Mouse (Mus musculus) limb, embryonic 14.5 days (tissue): ENCODE data around the gene Cers6. TPM values are rescaled to one million over a fixed set of nuclear protein-coding genes. Genes with fewer than 3 reads are reported as not detected.

Source experiments
- ATAC-seq: fragments of 200-750 bp; cut with Nextera tagmentation; 2 replicates; pipeline ENCODE4 v1.8.0; 2017; ENCODE audit warnings: low read depth, moderate number of reproducible peaks, moderate TSS enrichment; ENCODE audit not compliant: low FRiP score
- DNase-seq: peaks from one replicate; pipeline ENCODE4 v3.0.0-alpha.2; 2015; ENCODE audit warnings: low spot score
- H3K27ac ChIP-seq: fragments of 300-500 bp; sonication (generic); replicated peaks from 2 replicates; pipeline ENCODE4 v1.5.1; 2014; ENCODE audit warnings: low read depth, mild to moderate bottlenecking, low read length, moderate library complexity, mixed read lengths
- H3K27me3 ChIP-seq: fragments of 300-500 bp; sonication (generic); 2 replicates; pipeline ENCODE4 v1.6.1; 2014; ENCODE audit warnings: low read length, mixed read lengths; ENCODE audit not compliant: control insufficient read depth, insufficient read depth
- H3K36me3 ChIP-seq: fragments of 300-500 bp; sonication (generic); 2 replicates; pipeline ENCODE4 v1.6.1; 2014; ENCODE audit warnings: mild to moderate bottlenecking, low read length, moderate library complexity, mixed read lengths; ENCODE audit not compliant: control insufficient read depth, insufficient read depth
- H3K4me1 ChIP-seq: fragments of 300-500 bp; sonication (generic); 2 replicates; pipeline ENCODE4 v1.6.1; 2014; ENCODE audit warnings: antibody characterized with exemption, low read length, mixed read lengths; ENCODE audit not compliant: control insufficient read depth, insufficient read depth
- H3K4me2 ChIP-seq: fragments of 300-500 bp; sonication (generic); replicated peaks from 2 replicates; pipeline ENCODE4 v1.6.1; 2014; ENCODE audit warnings: low read depth, mild to moderate bottlenecking, low read length, moderate library complexity; ENCODE audit not compliant: severe bottlenecking
- H3K4me3 ChIP-seq: fragments of 300-500 bp; sonication (generic); replicated peaks from 2 replicates; pipeline ENCODE4 v1.5.1; 2014; ENCODE audit warnings: low read length
- H3K9ac ChIP-seq: fragments of 300-500 bp; sonication (generic); 2 replicates; pipeline ENCODE4 v1.6.1; 2014; ENCODE audit warnings: mild to moderate bottlenecking, low read depth, low read length, moderate library complexity; ENCODE audit not compliant: severe bottlenecking
- H3K9me3 ChIP-seq: fragments of 300-500 bp; sonication (generic); 2 replicates; pipeline ENCODE4 v1.6.1; 2016; ENCODE audit warnings: low read length; ENCODE audit not compliant: control insufficient read depth
- POLR2A ChIP-seq: fragments of 200-500 bp; IDR thresholded peaks from 2 replicates; pipeline ENCODE4 v1.8.0; 2012; ENCODE audit warnings: inconsistent platforms, mild to moderate bottlenecking, moderate library complexity, borderline replicate concordance; ENCODE audit not compliant: insufficient read depth, insufficient read length; ENCODE audit errors: extremely low read depth
- WGBS: fragments of 180-500 bp; shearing (Covaris S2); extraction: QIAGEN DNeasy Blood & Tissue Kit; methylation state at CpG from one replicate; pipeline ENCODE4 v1.1.7; 2014; 5-methylcytosine and 5-hydroxymethylcytosine counted together
- polyA plus RNA-seq, 2 experiments: library from polyadenylated mRNA; depleted of rRNA in 1 of 2; stranded (reverse) in 1 of 2; unstranded in 1 of 2; fragments of >200 nt; fragmentation: Nextera tagmentation in 1 of 2; extraction: Ambion mirVana in 1 of 2; gene quantifications; 2 replicates each; pipeline versions ENCODE4 v1.2.1 to v1.2.3; 2012 to 2014

The Cers6 gene
- polyA plus RNA-seq, 2 experiments, result 10.7 to 30.9 TPM

- no peak for TF ChIP-seq POLR2A
- no peaks in the 10 kb centered on the region for H3K4me1 ChIP-seq
- H3K27ac ChIP-seq, result no peak overlapping the region
- no peaks in the 10 kb centered on the region for H3K36me3 ChIP-seq
- no peak for ATAC-seq
- H3K4me3 ChIP-seq, result no peak overlapping the region
- 80% methylated on average over 12 of the region's 12 CpGs for WGBS
- H3K9ac ChIP-seq, result no peak overlapping the region
- H3K4me2 ChIP-seq, result no peak overlapping the region
- H3K27me3 ChIP-seq, result no peaks in the 10 kb centered on the region
- no peak for DNase-seq
- H3K9me3 ChIP-seq, result no peaks in the 10 kb centered on the region
These were observed 50.6 kb downstream of the Cers6 start for GRCm38 (mm10) chr2:68911587-68912483.

DNA sequence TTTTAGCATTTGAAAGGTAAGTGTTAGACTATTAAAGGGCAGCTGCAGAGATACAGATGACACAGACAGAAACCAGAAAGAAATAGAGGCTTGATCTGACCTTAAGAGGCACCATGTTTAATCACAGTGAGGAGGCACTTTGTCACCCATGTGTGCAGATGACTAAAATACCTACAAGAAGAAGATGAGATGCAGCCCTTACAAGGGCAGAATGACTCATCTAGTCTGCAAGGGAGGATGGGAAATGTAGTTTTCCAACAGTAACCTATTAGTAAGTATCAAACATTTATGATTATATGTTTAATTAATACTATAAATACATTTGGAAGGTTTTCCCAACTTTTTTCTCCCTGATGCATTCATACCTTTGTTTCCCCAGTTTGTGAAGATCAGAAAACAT lies 54.5 kb downstream of the Cers6 start:
- Histone ChIP-seq H3K27ac (no peak overlapping the region), H3K27me3 (no peaks in the 10 kb centered on the region), H3K36me3 (no peaks in the 10 kb centered on the region), H3K4me1 (no peaks in the 10 kb centered on the region), H3K9ac (no peak overlapping the region), H3K4me3 (no peak overlapping the region), H3K9me3 (no peaks in the 10 kb centered on the region), H3K4me2 (no peak overlapping the region)
- ATAC-seq (no peak), DNase-seq (no peak)
- TF ChIP-seq POLR2A, result no peak

DNA sequence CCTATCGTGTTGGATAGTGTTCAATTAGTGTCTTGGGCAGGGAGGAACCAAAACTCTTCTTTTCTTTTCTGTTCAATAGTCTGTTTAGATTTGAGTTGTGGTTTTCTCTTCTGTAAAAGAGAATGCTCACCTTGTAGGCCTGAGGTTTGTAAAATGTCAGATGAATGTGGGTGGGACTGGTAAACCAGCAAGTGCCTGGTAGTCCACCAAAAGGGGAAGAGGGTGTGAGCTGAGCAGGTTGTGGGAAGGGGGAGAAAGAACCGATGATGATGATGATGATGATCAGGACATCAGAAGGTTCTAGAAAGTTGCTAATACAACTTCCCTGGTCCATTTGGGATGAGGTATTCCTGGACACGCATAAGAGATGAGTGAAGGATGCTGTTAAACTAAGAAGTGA lies 55.1 kb downstream of the Cers6 start:
- no peak overlapping the region for H3K27ac ChIP-seq
- H3K36me3 ChIP-seq, result no peaks in the 10 kb centered on the region

GRCm38 (mm10) chr2:68917010-68917409 lies 55.8 kb downstream of the Cers6 start:
- no peak for TF ChIP-seq POLR2A
- Histone ChIP-seq H3K9me3 (no peaks in the 10 kb centered on the region), H3K4me1 (no peaks in the 10 kb centered on the region), H3K27me3 (no peaks in the 10 kb centered on the region), H3K9ac (no peak overlapping the region), H3K36me3 (no peaks in the 10 kb centered on the region), H3K4me2 (no peak overlapping the region), H3K4me3 (no peak overlapping the region), H3K27ac (no peak overlapping the region)
- DNase-seq (no peak), ATAC-seq (no peak)

More for the DNA sequence above, 55.1 kb downstream of the Cers6 start:
- DNase-seq (no peak), ATAC-seq (no peak)
- no peak overlapping the region for H3K4me2 ChIP-seq
- TF ChIP-seq POLR2A, result no peak
- WGBS, result 96% methylated on average over 3 of the region's 3 CpGs
- H3K9ac ChIP-seq, result no peak overlapping the region
- no peaks in the 10 kb centered on the region for H3K27me3 ChIP-seq
- H3K9me3 ChIP-seq, result no peaks in the 10 kb centered on the region
- no peak overlapping the region for H3K4me3 ChIP-seq
- no peaks in the 10 kb centered on the region for H3K4me1 ChIP-seq

DNA sequence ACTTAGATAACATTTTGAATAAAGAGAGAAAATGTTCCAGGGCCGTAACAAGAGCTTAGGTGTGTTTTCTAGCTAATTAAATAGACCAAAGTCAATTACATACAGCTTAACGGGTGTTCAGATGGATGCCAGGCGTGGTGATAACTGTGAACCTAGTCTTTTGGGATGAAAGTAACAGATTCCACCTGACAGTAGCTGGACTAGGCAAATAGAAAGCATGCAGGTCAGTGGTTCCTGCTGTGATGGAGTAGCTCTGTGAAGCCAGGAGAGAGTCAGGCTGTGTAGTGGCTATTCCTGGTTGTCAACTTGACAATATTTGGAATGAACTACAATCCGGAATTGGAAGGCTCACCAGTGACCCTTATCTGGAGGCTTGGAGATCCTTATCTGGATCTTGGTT lies 56.3 kb downstream of the Cers6 start:
- 75% methylated on average over 4 of the region's 4 CpGs for WGBS
- Histone ChIP-seq H3K4me2 (no peak overlapping the region), H3K4me3 (no peak overlapping the region), H3K27me3 (no peaks in the 10 kb centered on the region), H3K9me3 (no peaks in the 10 kb centered on the region), H3K27ac (no peak overlapping the region), H3K36me3 (no peaks in the 10 kb centered on the region), H3K4me1 (no peaks in the 10 kb centered on the region), H3K9ac (no peak overlapping the region)
- no peak for ATAC-seq
- DNase-seq, result no peak
- no peak for TF ChIP-seq POLR2A
